Mouse (Mus musculus) heart, adult 11 months (tissue): ENCODE results near the gene Sult2a1.
"Not testable (repeated sequence)": the region's sequence is repeated elsewhere in the genome, so short reads cannot be mapped to it uniquely, and the experiment has no call there.

Experiments
- DNase-seq: peaks from one replicate; pipeline ENCODE4 v3.0.0; 2022

Gene Sult2a1

GRCm38 (mm10) chr7:13837309-13837708 lies at the start of gene Sult2a1:
Gene Sult2a1 (minus strand): TSS chr7:13837409.
- not testable (repeated sequence) for DNase-seq

GRCm38 (mm10) chr7:13813913-13814312 lies 23.3 kb downstream of the Sult2a1 start:
- DNase-seq = no peak
